Mouse (Mus musculus) spleen, embryonic (tissue): Measurements from ENCODE around the gene Ttc16.

Experiments
- CTCF ChIA-PET: fragments of 350-600 bp; sonication (Branson Sonifier 250); formaldehyde crosslinking; loops from one replicate; lab custom pipeline; 2022; lab: Charles Lee

Ttc16 gene

GRCm38 (mm10) chr2:32750199-32750598 is 25.2 kb downstream of the Ttc16 start:
- CTCF ChIA-PET = no interaction called here

GRCm38 (mm10) chr2:32749082-32749481 is 26.4 kb downstream of the Ttc16 start:
- CTCF ChIA-PET = no interaction called here

- CTCF ChIA-PET = no interaction called here
These were observed 31.0 kb downstream of the Ttc16 start for GRCm38 (mm10) chr2:32744272-32744982.

- CTCF ChIA-PET = interaction anchor here (0.6 kb wide), 1 partner anchor 9 kb away, joined by 5 read pairs; no protein-coding TSS in a partner anchor
These were observed 33.3 kb downstream of the Ttc16 start for GRCm38 (mm10) chr2:32742173-32742531.

- CTCF ChIA-PET = interaction anchor here (0.6 to 0.7 kb wide), 2 partner anchors 10 to 246 kb away, joined by 3 to 5 read pairs; no protein-coding TSS in a partner anchor
These were observed 33.9 kb downstream of the Ttc16 start for GRCm38 (mm10) chr2:32741273-32742172.

GRCm38 (mm10) chr2:32740916-32741272 is 34.5 kb downstream of the Ttc16 start, which contains the start of gene 6330409D20Rik:
TSS of gene 6330409D20Rik (minus strand) at chr2:32741016.
- CTCF ChIA-PET = interaction anchor here (0.7 kb wide), 1 partner anchor 246 kb away, joined by 3 read pairs; no protein-coding TSS in a partner anchor

GRCm38 (mm10) chr2:32739311-32739710 is 36.1 kb downstream of the Ttc16 start:
- CTCF ChIA-PET = interaction anchor here (0.5 kb wide), 1 partner anchor 105 kb away, joined by 3 read pairs; no protein-coding TSS in a partner anchor

- CTCF ChIA-PET = no interaction called here
These were observed 38.4 kb downstream of the Ttc16 start for GRCm38 (mm10) chr2:32737008-32737407.

GRCm38 (mm10) chr2:32736306-32736829 is 39.1 kb downstream of the Ttc16 start:
- CTCF ChIA-PET = no interaction called here

GRCm38 (mm10) chr2:32734933-32735332 is 40.5 kb downstream of the Ttc16 start:
- CTCF ChIA-PET = interaction anchor here (0.5 kb wide), 1 partner anchor 22 kb away, joined by 5 read pairs; the partner anchor contains the start of gene Tor2a

GRCm38 (mm10) chr2:32734480-32734879 is 41.0 kb downstream of the Ttc16 start:
- CTCF ChIA-PET = interaction anchor here (0.5 to 0.6 kb wide), 2 partner anchors 19 to 22 kb away, joined by 3 to 5 read pairs; partner anchors contain the start of gene Tor2a

GRCm38 (mm10) chr2:32732695-32733094 is 42.7 kb downstream of the Ttc16 start:
- CTCF ChIA-PET = interaction anchor here (0.7 kb wide), 1 partner anchor 231 kb away, joined by 4 read pairs; no protein-coding TSS in a partner anchor

GRCm38 (mm10) chr2:32731911-32732310 is 43.5 kb downstream of the Ttc16 start:
- CTCF ChIA-PET = no interaction called here

GRCm38 (mm10) chr2:32730854-32731253 is 44.6 kb downstream of the Ttc16 start:
- CTCF ChIA-PET = no interaction called here

- CTCF ChIA-PET = no interaction called here
These were observed 45.9 kb downstream of the Ttc16 start for GRCm38 (mm10) chr2:32729547-32729946.

GRCm38 (mm10) chr2:32728463-32728862 is 47.0 kb downstream of the Ttc16 start:
- CTCF ChIA-PET = no interaction called here

GRCm38 (mm10) chr2:32727435-32727834 is 48.0 kb downstream of the Ttc16 start:
- CTCF ChIA-PET = interaction anchor here (2.2 kb wide), 1 partner anchor 13 kb away, joined by 13 read pairs; no protein-coding TSS in a partner anchor

- CTCF ChIA-PET = no interaction called here
These were observed 50.3 kb downstream of the Ttc16 start for GRCm38 (mm10) chr2:32724832-32725790.

GRCm38 (mm10) chr2:32724149-32724548 is 51.3 kb downstream of the Ttc16 start:
- CTCF ChIA-PET = interaction anchor here (0.6 to 1.2 kb wide), 2 partner anchors 9 to 135 kb away, joined by 3 to 4 read pairs; no protein-coding TSS in a partner anchor

GRCm38 (mm10) chr2:32722581-32722980 is 52.9 kb downstream of the Ttc16 start:
- CTCF ChIA-PET = interaction anchor here (0.6 kb wide), 1 partner anchor 55 kb away, joined by 6 read pairs; no protein-coding TSS in a partner anchor
